ENCODE assay signal across 8 mouse cellular contexts in the genomic region with DNA sequence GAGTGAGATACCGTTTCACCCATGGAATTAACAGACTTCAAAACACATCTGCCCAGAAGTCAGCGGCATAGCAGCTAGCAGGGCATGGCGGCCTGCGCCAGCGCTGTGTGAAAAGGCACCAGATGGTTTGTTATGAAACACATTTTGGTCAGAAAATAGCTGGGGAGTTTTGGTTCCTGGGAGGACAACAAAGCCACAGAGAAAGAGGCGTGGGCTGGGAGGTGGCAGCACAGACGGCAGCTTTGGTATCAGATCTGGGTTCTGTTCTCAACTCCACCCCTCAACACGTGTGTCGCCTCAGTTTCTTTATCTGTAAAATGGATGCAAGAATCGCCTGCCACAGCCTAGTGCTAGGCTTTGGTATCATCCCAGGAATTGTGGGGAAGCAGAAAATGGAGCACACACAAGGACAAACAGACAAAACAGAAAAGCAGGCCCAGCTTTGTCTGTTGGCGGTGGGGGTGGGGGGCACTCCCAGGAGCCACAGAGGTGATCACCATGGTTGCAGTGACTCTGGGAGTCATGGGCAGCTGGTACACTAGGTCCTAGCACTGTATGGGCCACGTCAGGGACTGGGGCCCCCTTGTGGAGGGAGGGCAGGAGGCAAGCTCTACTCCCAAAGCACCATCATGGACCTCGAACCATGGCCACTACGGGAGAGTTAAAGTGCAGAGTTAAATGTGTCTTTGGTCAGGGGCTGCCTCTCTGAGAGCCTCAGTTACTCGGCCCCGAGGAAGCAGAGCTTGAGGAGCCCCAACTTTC. TPM values are rescaled to one million over a fixed set of nuclear protein-coding genes. Genes with fewer than 3 reads are reported as not detected.
DNase-seq lines count a peak whose midpoint lies in the region; ATAC-seq and TF ChIP-seq lines count a peak whose summit lies in the region.

No protein-coding gene starts in this region.

- 83% methylated on average over 16 of the region's 16 CpGs for WGBS in heart, postnatal 0 days

- no peak overlapping the region for H3K9ac ChIP-seq in heart, postnatal 0 days (replicated peaks; ENCODE audit: low read depth, low read length)

- TF ChIP-seq CTCF in heart, postnatal 0 days (IDR thresholded peaks at IDR 0.05; ENCODE audit: low read depth) = peak; percentile 32
- peak; percentile 61 for TF ChIP-seq CTCF in E14TG2a.4 (conservative IDR thresholded peaks at IDR 0.05; ENCODE audit: low read length)

- DNase-seq in heart, postnatal 0 days (ENCODE audit: low spot score) = no peak
- no peak for DNase-seq in heart, adult 9 months (ENCODE audit: low spot score in 2 of 2)
- peak; percentile 73 to 95 for DNase-seq in left cerebral cortex, postnatal 25 days (ENCODE audit: low spot score in 2 of 2)
- no peak for DNase-seq in gastrocnemius, postnatal 10 days
- DNase-seq in adrenal gland, postnatal 4 days (ENCODE audit: low spot score in 2 of 2) = no peak
- DNase-seq in urinary bladder, postnatal 25 days (ENCODE audit: low spot score) = no peak

- no peak overlapping the region for H3K4me2 ChIP-seq in heart, postnatal 0 days (ENCODE audit: low read depth, low read length)

- no peak overlapping the region for H3K27ac ChIP-seq in heart, postnatal 0 days (ENCODE audit: low read depth)

- no peak overlapping the region for H3K4me3 ChIP-seq in heart, postnatal 0 days (ENCODE audit: low read depth, low read length)
- no peak overlapping the region for H3K4me3 ChIP-seq in E14TG2a.4 (replicated peaks; ENCODE audit: low read length)

- no peaks in the 10 kb centered on the region for H3K9me3 ChIP-seq in heart, postnatal 0 days (replicated peaks; ENCODE audit: control insufficient read depth, low read length)
- no peaks in the 10 kb centered on the region for H3K9me3 ChIP-seq in E14TG2a.4 (ENCODE audit: low read length)

- no peak for TF ChIP-seq EP300 in heart, postnatal 0 days (IDR thresholded peaks at IDR 0.05; ENCODE audit: low read depth)

- no peaks in the 10 kb centered on the region for H3K27me3 ChIP-seq in heart, postnatal 0 days (ENCODE audit: control insufficient read depth, insufficient read depth, low read length)
- no peaks in the 10 kb centered on the region for H3K27me3 ChIP-seq in E14TG2a.4 (ENCODE audit: insufficient read depth, low read length)

- peaks cover 46% of the 10 kb centered on the region for H3K36me3 ChIP-seq in heart, postnatal 0 days (replicated peaks; ENCODE audit: control insufficient read depth, insufficient read depth, low read length)
- H3K36me3 ChIP-seq in E14TG2a.4 (ENCODE audit: insufficient read depth, low read length) = peaks cover 42% of the 10 kb centered on the region

- intact Hi-C loops in left cerebral cortex, postnatal 25 days (cut with DNase I) = no loop called here

- no peak for ATAC-seq in heart, postnatal 0 days (ENCODE audit: insufficient read depth, low read depth)
- ATAC-seq in common myeloid progenitor, adult 5-6 weeks (replicated peaks; ENCODE audit: low read depth, poor library complexity, severe bottlenecking) = 0 out of 2 replicates have a peak, but pooled peaks have one; percentile 33

- peaks cover 7% of the 10 kb centered on the region; the same call in 1 of the 2 replicates for H3K4me1 ChIP-seq in heart, postnatal 0 days (ENCODE audit: control insufficient read depth, insufficient read depth)
- peaks cover 71% of the 10 kb centered on the region for H3K4me1 ChIP-seq in E14TG2a.4 (replicated peaks; ENCODE audit: low read depth, low read length)

RNA-seq across cellular contexts. Expression of a gene that starts 21.7 kb away (rescaled TPM):
- total RNA-seq in heart, postnatal 0 days (2014; rRNA removed; ENCODE audit: low replicate concordance) = 9.4 and 31.8 TPM in 2 replicates
- 11.6 and 12.3 TPM in 2 replicates for polyA plus RNA-seq in heart, postnatal 0 days (2015; fragmentation: Nextera tagmentation; extraction: Ambion mirVana)
- 8.7 and 9.6 TPM in 2 replicates for total RNA-seq in common myeloid progenitor, adult 5-6 weeks (2017)
- total RNA-seq in left cerebral cortex, postnatal 25 days (2021) = 1 to 10 TPM; 2.7 TPM
- 10 to 100 TPM; 11.9 to 17.3 TPM for total RNA-seq in gastrocnemius, postnatal 10 days (2021)
- total RNA-seq in adrenal gland, postnatal 4 days (2021) = 10 to 100 TPM; 39.1 to 44.7 TPM

RNA-seq across cellular contexts. Expression of a gene that starts 42.0 kb away (rescaled TPM):
- 14.8 and 21.2 TPM in 2 replicates for total RNA-seq in heart, postnatal 0 days (2014; rRNA removed; ENCODE audit: low replicate concordance)
- polyA plus RNA-seq in heart, postnatal 0 days (2015; fragmentation: Nextera tagmentation; extraction: Ambion mirVana) = 3.8 TPM in 2 replicates
- 1.2 and 1.6 TPM in 2 replicates for total RNA-seq in common myeloid progenitor, adult 5-6 weeks (2017)
- 10 to 100 TPM; 42.3 to 42.7 TPM for total RNA-seq in left cerebral cortex, postnatal 25 days (2021)
- total RNA-seq in gastrocnemius, postnatal 10 days (2021) = 10 to 100 TPM; 11.2 to 13.8 TPM
- 10 to 100 TPM; 28.6 to 29.6 TPM for total RNA-seq in adrenal gland, postnatal 4 days (2021)

Comparison
In these comparisons a context has a peak if more than half of its experiments do, and no peak if none do; other contexts are left out.
1. DNase-seq: peak in left cerebral cortex, postnatal 25 days (2 of 2); none in heart, postnatal 0 days (single experiment), heart, adult 9 months (0 of 2), gastrocnemius, postnatal 10 days (single experiment), adrenal gland, postnatal 4 days (0 of 2) and urinary bladder, postnatal 25 days (single experiment).